In the genomic region with DNA sequence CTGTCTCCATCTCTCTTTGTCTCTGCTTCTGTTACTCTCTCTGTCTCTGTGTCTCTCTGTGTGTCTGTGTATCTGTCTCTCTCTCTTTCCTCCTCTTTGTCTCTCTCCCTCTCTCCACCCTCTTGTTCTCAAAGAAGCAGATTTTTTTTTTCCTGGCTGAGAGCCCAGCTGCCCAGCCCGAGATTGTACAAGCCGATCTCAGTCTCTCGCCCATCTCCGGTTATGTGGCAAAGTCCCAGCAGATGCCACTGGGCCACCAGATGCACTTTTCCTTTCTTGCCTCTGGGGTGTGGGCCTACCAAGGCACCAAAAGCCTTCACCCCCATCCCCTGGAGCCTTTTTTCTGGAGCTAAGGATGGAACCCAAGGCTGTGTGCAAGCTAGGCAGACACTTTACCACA, we compare ENCODE assay signal across 9 mouse cellular contexts. TPM values are rescaled to one million over a fixed set of nuclear protein-coding genes. Genes with fewer than 3 reads are reported as not detected.
DNase-seq lines count a peak whose midpoint lies in the region; ATAC-seq and TF ChIP-seq lines count a peak whose summit lies in the region.
"Had no signal": no experiment of that assay in that cellular context is flagged by ENCODE, and none has a peak within 500 bp of the region (broad histone marks: within the 10 kb centered on the region; RNA-seq: fewer than 3 reads in every experiment).

No protein-coding gene starts in this region.

- no peaks in the 10 kb centered on the region for H3K27me3 ChIP-seq in cerebellum, adult 2 months (ENCODE audit: control insufficient read depth, insufficient read depth, low read length)
- H3K27me3 ChIP-seq in intestine, postnatal 0 days (replicated peaks; ENCODE audit: control insufficient read depth, insufficient read depth, low read length), result no peaks in the 10 kb centered on the region
- H3K27me3 ChIP-seq in stomach, postnatal 0 days (ENCODE audit: control insufficient read depth, insufficient read depth, low read length), result no peaks in the 10 kb centered on the region
- 0 out of 2 replicates have a peak, but pooled peaks cover 4% of the 10 kb centered on the region for H3K27me3 ChIP-seq in heart, embryonic 10.5 days (ENCODE audit: insufficient read depth, poor library complexity, severe bottlenecking)

- H3K9me3 ChIP-seq in intestine, postnatal 0 days (ENCODE audit: control insufficient read depth), result no peaks in the 10 kb centered on the region
- no peaks in the 10 kb centered on the region for H3K9me3 ChIP-seq in stomach, postnatal 0 days (ENCODE audit: control insufficient read depth, low read length)
- no peaks in the 10 kb centered on the region for H3K9me3 ChIP-seq in heart, embryonic 10.5 days

- DNase-seq in cerebellum, postnatal 10 days, result peak; percentile 54 to 60
- DNase-seq in cerebellum, adult 2 months, result no peak
- DNase-seq in ovary, adult 18-20 months (ENCODE audit: low spot score), result peak; percentile 34
- no peak for DNase-seq in ovary, postnatal 10 days (ENCODE audit: low spot score)
- peak; percentile 62 for DNase-seq in stomach, postnatal 0 days (ENCODE audit: low spot score)
- DNase-seq in heart, embryonic 10.5 days (ENCODE audit: low spot score), result no peak
- DNase-seq in embryo, embryonic 9.5 days (ENCODE audit: extremely low spot score), result no peak
- DNase-seq: liver, postnatal 0 days had no signal

- no peak for TF ChIP-seq EP300 in stomach, postnatal 0 days (optimal IDR thresholded peaks at IDR 0.05)

- no peaks in the 10 kb centered on the region for H3K4me1 ChIP-seq in cerebellum, adult 2 months (ENCODE audit: control insufficient read depth, insufficient read depth, low read length)
- peaks cover 4% of the 10 kb centered on the region; the same call in 1 of the 2 replicates for H3K4me1 ChIP-seq in intestine, postnatal 0 days (replicated peaks; ENCODE audit: control insufficient read depth, insufficient read depth, low read length)
- H3K4me1 ChIP-seq in stomach, postnatal 0 days (replicated peaks; ENCODE audit: control insufficient read depth, insufficient read depth), result no peaks in the 10 kb centered on the region
- peaks cover 8% of the 10 kb centered on the region; the same call in 1 of the 2 replicates for H3K4me1 ChIP-seq in heart, embryonic 10.5 days

- WGBS in cerebellum, adult 2 months, result 4% methylated on average over 4 of the region's 4 CpGs
- 12% methylated on average over 4 of the region's 4 CpGs for WGBS in intestine, postnatal 0 days
- WGBS in stomach, postnatal 0 days, result 14% methylated on average over 4 of the region's 4 CpGs
- 61% methylated on average over 4 of the region's 4 CpGs for WGBS in heart, embryonic 10.5 days

- no peak overlapping the region for H3K4me3 ChIP-seq in cerebellum, adult 2 months (replicated peaks; ENCODE audit: insufficient read depth, low read depth, low read length)
- H3K4me3 ChIP-seq in intestine, postnatal 0 days (ENCODE audit: low read depth, low read length), result no peak overlapping the region
- no peak overlapping the region for H3K4me3 ChIP-seq in stomach, postnatal 0 days (ENCODE audit: low read depth, low read length)
- no peak overlapping the region for H3K4me3 ChIP-seq in heart, embryonic 10.5 days

- H3K4me2 ChIP-seq in intestine, postnatal 0 days (replicated peaks; ENCODE audit: low read depth), result no peak overlapping the region
- H3K4me2 ChIP-seq in stomach, postnatal 0 days (replicated peaks; ENCODE audit: low read depth), result no peak overlapping the region

- no peak for ATAC-seq in intestine, postnatal 0 days
- no peak; the same call in 1 of the 2 replicates for ATAC-seq in stomach, postnatal 0 days (ENCODE audit: low FRiP score, low TSS enrichment)
- ATAC-seq: liver, postnatal 0 days had no signal

- no peaks in the 10 kb centered on the region for H3K36me3 ChIP-seq in intestine, postnatal 0 days (ENCODE audit: control insufficient read depth, insufficient read depth)
- no peaks in the 10 kb centered on the region for H3K36me3 ChIP-seq in stomach, postnatal 0 days (ENCODE audit: control insufficient read depth, insufficient read depth, low read length)
- no peaks in the 10 kb centered on the region for H3K36me3 ChIP-seq in heart, embryonic 10.5 days

- no peak overlapping the region for H3K27ac ChIP-seq in cerebellum, adult 2 months (ENCODE audit: insufficient read depth, low read length)
- H3K27ac ChIP-seq in intestine, postnatal 0 days (ENCODE audit: low read depth, low read length), result peak overlapping the region; percentile 76
- 0 out of 2 replicates have a peak overlapping the region, but pooled peaks have one; percentile 45 for H3K27ac ChIP-seq in stomach, postnatal 0 days (replicated peaks)
- H3K27ac ChIP-seq in heart, embryonic 10.5 days, result no peak overlapping the region

- no peak for TF ChIP-seq POLR2A in cerebellum, adult 2 months (IDR thresholded peaks at IDR 0.05; ENCODE audit: borderline replicate concordance, insufficient read depth, low read length)

- no peak overlapping the region for H3K9ac ChIP-seq in intestine, postnatal 0 days (ENCODE audit: low read depth, low read length)
- H3K9ac ChIP-seq in stomach, postnatal 0 days (ENCODE audit: low read length), result no peak overlapping the region
- H3K9ac ChIP-seq: liver, postnatal 0 days had no signal

- TF ChIP-seq CTCF in cerebellum, adult 2 months (IDR thresholded peaks at IDR 0.05; ENCODE audit: borderline replicate concordance, insufficient read depth, low read depth, low read length), result no peak
- TF ChIP-seq CTCF in intestine, postnatal 0 days (IDR thresholded peaks at IDR 0.05; ENCODE audit: low read depth), result no peak
- no peak for TF ChIP-seq CTCF in stomach, postnatal 0 days (IDR thresholded peaks at IDR 0.05; ENCODE audit: low read depth)

RNA-seq across cellular contexts. Expression of a gene that starts 42.6 kb away (rescaled TPM):
- polyA plus RNA-seq in cerebellum, adult 2 months (2012; rRNA removed), result 0.85 and 1.1 TPM in 2 replicates
- polyA plus RNA-seq in intestine, postnatal 0 days (2015; fragmentation: Nextera tagmentation; extraction: Ambion mirVana), result 10.0 and 10.9 TPM in 2 replicates
- polyA plus RNA-seq in stomach, postnatal 0 days (2015; fragmentation: Nextera tagmentation; extraction: Ambion mirVana), result 7.7 and 8.3 TPM in 2 replicates
- polyA plus RNA-seq in heart, embryonic 10.5 days (2016; fragmentation: Nextera tagmentation; extraction: Ambion mirVana), result 4.4 and 7.1 TPM in 2 replicates

RNA-seq across cellular contexts. Expression of a gene that starts 44.8 kb away (rescaled TPM):
- not detected in 2 replicates for polyA plus RNA-seq in cerebellum, adult 2 months (2012; rRNA removed)
- polyA plus RNA-seq in intestine, postnatal 0 days (2015; fragmentation: Nextera tagmentation; extraction: Ambion mirVana), result 0.68 and 1.1 TPM in 2 replicates
- 4.8 and 5.7 TPM in 2 replicates for polyA plus RNA-seq in stomach, postnatal 0 days (2015; fragmentation: Nextera tagmentation; extraction: Ambion mirVana)
- polyA plus RNA-seq in heart, embryonic 10.5 days (2016; fragmentation: Nextera tagmentation; extraction: Ambion mirVana), result 0.65 TPM in 1 of 2 replicates, not detected in the other

Comparison
In these comparisons a context has a peak if more than half of its experiments do, and no peak if none do; other contexts are left out.
1. DNase-seq: peak in cerebellum, postnatal 10 days (2 of 2), ovary, adult 18-20 months (single experiment) and stomach, postnatal 0 days (single experiment); none in cerebellum, adult 2 months (0 of 2), ovary, postnatal 10 days (single experiment), heart, embryonic 10.5 days (single experiment) and embryo, embryonic 9.5 days (single experiment).
2. H3K27ac ChIP-seq: peak in intestine, postnatal 0 days (single experiment) and stomach, postnatal 0 days (single experiment); none in cerebellum, adult 2 months (single experiment) and heart, embryonic 10.5 days (single experiment).